Mouse (Mus musculus): ENCODE results near the gene Gm20708. TPM values are rescaled to one million over a fixed set of nuclear protein-coding genes. Genes with fewer than 3 reads are reported as not detected.

Gm20708 gene
- polyA plus RNA-seq, 1 experiment from 2014 or later, result 1.8 TPM

DNA sequence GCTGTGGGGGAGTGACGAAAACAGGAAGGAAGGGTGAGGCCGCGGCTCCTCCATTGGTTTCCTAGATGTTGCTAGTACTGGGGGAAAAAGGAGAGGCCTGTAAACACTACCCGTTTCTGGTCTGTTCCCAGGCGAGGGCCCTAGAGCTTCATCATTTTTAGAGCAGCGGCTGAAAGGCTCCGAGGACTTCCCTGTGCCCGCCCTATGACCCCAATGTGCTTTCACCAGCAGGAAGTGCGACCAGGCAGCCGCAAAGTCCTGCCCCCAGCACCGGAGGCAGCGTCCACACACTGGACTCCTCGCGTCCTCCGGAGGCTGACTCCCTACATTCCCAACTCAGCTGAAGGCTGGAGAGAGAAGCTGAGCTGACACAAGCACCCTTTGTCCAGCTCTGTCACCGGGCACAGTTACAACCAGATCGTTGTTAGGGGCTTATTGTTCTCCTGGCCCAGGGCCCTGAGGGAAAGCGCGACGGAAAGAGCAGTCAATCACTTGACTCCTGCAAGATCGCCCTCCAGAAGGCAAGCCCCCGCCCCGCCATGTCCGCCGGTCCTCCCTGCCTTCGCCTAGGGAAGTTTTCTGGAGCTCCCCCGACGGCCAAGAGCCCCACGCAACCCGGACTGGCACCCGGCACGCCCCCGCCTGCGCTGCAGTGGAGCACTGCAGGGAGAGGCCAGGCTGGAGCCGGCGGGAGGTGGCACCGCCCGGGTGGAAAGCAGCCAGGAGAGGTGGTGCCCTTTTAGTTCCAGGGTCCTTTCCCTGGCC, 29.9 kb upstream of the Gm20708 start:
- H3K4me2 ChIP-seq (ENCODE audit: low read length), result peak overlapping the region; percentile 55
- H3K36me3 ChIP-seq (ENCODE audit: control insufficient read depth, insufficient read depth, low read length), result no peaks in the 10 kb centered on the region
- peak overlapping the region; percentile 53 for H3K9ac ChIP-seq (ENCODE audit: low read depth, low read length)
- H3K27me3 ChIP-seq (replicated peaks; ENCODE audit: control insufficient read depth, insufficient read depth, low read length), result peaks cover 19% of the 10 kb centered on the region
- peak overlapping the region; percentile 33 for H3K4me3 ChIP-seq (ENCODE audit: low read length)
- WGBS, result 8% methylated on average over 38 of the region's 38 CpGs
- H3K27ac ChIP-seq (ENCODE audit: low read depth, low read length), result peak overlapping the region; percentile 51
- no peaks in the 10 kb centered on the region for H3K9me3 ChIP-seq (ENCODE audit: control insufficient read depth, low read length)
- peaks cover 31% of the 10 kb centered on the region for H3K4me1 ChIP-seq (ENCODE audit: control insufficient read depth, insufficient read depth, low read depth, low read length)
- ATAC-seq, result peak; percentile 55; the same call in 1 of the 2 replicates

DNA sequence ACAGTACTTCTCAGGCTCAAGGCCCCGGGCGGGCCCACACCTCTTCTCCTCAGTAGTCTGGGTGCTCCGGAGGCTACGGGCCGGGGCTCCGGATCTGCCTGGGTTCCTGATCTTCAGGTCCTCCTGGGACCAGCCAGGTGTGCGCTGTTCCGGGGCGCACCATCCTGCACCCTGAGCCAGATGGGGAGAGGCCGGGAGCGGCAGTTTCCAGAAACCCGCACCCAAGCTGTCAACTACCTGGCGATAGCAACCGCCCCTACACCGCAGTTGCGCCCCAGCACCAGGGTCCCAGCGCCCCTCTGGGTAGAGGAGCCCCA, 29.3 kb upstream of the Gm20708 start:
- Histone ChIP-seq H3K4me3 (ENCODE audit: low read length) (peak overlapping the region; percentile 33), H3K9me3 (ENCODE audit: control insufficient read depth, low read length) (no peaks in the 10 kb centered on the region), H3K27ac (ENCODE audit: low read depth, low read length) (peak overlapping the region; percentile 51), H3K27me3 (replicated peaks; ENCODE audit: control insufficient read depth, insufficient read depth, low read length) (peaks cover 19% of the 10 kb centered on the region), H3K36me3 (ENCODE audit: control insufficient read depth, insufficient read depth, low read length) (no peaks in the 10 kb centered on the region), H3K9ac (ENCODE audit: low read depth, low read length) (peak overlapping the region; percentile 53), H3K4me1 (ENCODE audit: control insufficient read depth, insufficient read depth, low read depth, low read length) (peaks cover 31% of the 10 kb centered on the region), H3K4me2 (ENCODE audit: low read length) (peak overlapping the region; percentile 55)
- 5% methylated on average over 17 of the region's 17 CpGs for WGBS
- ATAC-seq, result no peak

DNA sequence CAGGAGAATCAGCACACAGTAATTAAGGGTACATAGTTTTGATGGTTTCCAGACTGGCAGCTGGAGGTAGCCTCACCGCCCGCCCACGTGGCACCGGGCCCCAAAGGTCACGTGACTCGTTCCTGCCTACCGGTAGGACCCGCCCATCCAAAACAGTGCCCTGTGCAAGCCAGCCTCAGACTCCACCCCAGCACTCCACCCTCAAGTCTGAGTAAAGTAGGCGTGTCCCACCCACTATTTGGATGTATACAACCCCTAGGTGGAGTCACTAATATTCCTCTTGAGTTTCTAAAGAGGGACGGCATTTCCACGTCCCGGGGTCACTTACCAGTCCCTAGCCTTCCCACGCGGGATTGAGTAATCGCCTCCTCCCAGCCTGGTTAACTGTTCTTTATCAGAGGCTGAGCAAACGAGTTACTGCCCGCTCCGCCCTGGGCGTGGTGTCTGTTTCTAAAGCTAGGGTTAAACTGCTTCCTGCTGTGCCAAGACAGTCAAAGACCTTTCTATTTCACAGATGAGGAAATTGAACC, 28.8 kb upstream of the Gm20708 start:
- Histone ChIP-seq H3K4me3 (ENCODE audit: low read length) (peak overlapping the region; percentile 33), H3K36me3 (ENCODE audit: control insufficient read depth, insufficient read depth, low read length) (no peaks in the 10 kb centered on the region), H3K9me3 (ENCODE audit: control insufficient read depth, low read length) (no peaks in the 10 kb centered on the region), H3K27ac (ENCODE audit: low read depth, low read length) (peak overlapping the region; percentile 51; the same call in 1 of the 2 replicates), H3K4me2 (ENCODE audit: low read length) (peak overlapping the region; percentile 55), H3K27me3 (replicated peaks; ENCODE audit: control insufficient read depth, insufficient read depth, low read length) (peaks cover 19% of the 10 kb centered on the region), H3K4me1 (ENCODE audit: control insufficient read depth, insufficient read depth, low read depth, low read length) (peaks cover 31% of the 10 kb centered on the region), H3K9ac (ENCODE audit: low read depth, low read length) (peak overlapping the region; percentile 53)
- WGBS, result 3% methylated on average over 19 of the region's 19 CpGs
- no peak for ATAC-seq

DNA sequence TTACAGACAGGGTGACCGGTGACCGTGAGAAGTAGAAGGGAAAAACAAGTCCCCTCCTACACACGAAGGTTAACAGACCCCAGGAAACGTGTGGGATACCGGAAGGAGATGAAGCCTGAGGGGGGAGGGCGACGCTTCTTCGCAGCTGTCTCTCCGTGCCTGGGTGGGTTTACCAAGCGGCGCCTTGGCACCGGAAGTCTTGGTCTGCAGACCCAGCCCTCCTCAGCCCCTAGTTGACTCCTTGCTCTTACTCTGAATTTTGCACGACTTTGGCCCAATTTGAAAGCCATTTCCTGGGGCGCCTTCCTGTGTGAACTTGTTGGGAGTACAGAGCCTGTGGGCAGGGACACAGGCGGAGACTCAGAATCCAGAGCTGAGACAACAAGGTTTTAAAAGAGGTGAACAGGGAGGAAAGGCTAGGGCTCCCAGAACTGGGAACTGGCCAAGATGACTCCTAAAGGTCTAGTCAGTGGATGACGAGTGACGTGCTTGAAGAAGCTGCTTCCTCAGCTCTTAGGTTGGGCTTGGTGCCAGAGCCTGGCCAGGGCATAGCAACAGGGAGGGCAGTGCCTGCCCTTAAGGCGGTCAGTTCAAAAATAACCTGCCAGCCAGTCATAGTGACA, 28.2 kb upstream of the Gm20708 start:
- Histone ChIP-seq H3K4me2 (ENCODE audit: low read length) (peak overlapping the region; percentile 55), H3K9ac (ENCODE audit: low read depth, low read length) (no peak overlapping the region), H3K4me1 (ENCODE audit: control insufficient read depth, insufficient read depth, low read depth, low read length) (peaks cover 31% of the 10 kb centered on the region), H3K9me3 (ENCODE audit: control insufficient read depth, low read length) (no peaks in the 10 kb centered on the region), H3K4me3 (ENCODE audit: low read length) (no peak overlapping the region), H3K27me3 (replicated peaks; ENCODE audit: control insufficient read depth, insufficient read depth, low read length) (peaks cover 19% of the 10 kb centered on the region), H3K27ac (ENCODE audit: low read depth, low read length) (peak overlapping the region; percentile 44; the same call in 1 of the 2 replicates), H3K36me3 (ENCODE audit: control insufficient read depth, insufficient read depth, low read length) (no peaks in the 10 kb centered on the region)
- 22% methylated on average over 18 of the region's 18 CpGs for WGBS
- ATAC-seq, result no peak

DNA sequence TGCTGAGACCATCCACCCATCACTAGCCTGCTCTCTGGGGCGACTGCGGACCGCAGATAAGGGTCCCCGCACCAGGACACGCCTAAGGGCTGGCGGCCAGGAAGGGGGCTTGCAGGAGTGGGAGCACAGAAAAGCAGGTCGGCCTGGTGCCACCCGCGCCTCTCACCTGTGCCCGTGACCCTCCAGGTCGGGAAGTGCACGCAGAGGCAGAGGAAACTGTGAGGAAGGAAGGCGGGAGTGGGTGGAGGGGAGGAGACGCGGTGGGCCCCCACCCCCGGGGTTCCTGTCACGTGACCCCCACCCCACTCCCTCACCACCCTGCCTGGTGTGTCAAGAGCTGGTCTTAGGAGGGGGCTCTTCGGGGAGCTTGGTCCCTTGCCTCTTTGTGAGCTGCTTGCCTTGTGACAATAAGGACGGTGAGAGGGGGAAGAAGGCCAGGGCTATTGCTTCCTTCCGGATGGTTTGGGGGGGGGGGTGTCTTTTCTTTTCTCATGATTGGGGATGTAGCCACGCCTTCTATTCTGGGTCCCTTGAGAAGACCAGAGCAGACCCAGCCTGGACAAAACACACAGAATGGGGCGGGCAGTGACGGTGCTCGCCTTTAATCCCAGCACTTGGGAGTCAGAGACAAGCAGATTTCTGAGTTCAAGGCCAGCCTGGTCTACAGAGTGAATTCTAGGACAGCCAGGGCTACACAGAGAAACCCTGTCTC, 27.3 kb upstream of the Gm20708 start, which contains the start of the genes Tmc8 and Tmc6:
Gene Tmc8, plus strand, starts transcription at position 84 of the 712 bp plus-strand sequence.
Gene Tmc6, minus strand, starts transcription at position 206 of the 712 bp plus-strand sequence.
- 43% methylated on average over 24 of the region's 24 CpGs for whole genome bisulfite sequencing
- Histone ChIP-seq H3K27ac (ENCODE audit: low read depth, low read length) (peak within 1 kb of the TSS; percentile 44; the same call in 1 of the 2 replicates), H3K27me3 (replicated peaks; ENCODE audit: control insufficient read depth, insufficient read depth, low read length) (peaks cover 19% of the 10 kb centered on the region), H3K4me3 (ENCODE audit: low read length) (peak within 1 kb of the TSS; percentile 33), H3K4me1 (ENCODE audit: control insufficient read depth, insufficient read depth, low read depth, low read length) (peaks cover 31% of the 10 kb centered on the region), H3K36me3 (ENCODE audit: control insufficient read depth, insufficient read depth, low read length) (no peaks in the 10 kb centered on the region), H3K9ac (ENCODE audit: low read depth, low read length) (peak within 1 kb of the TSS; percentile 55), H3K9me3 (ENCODE audit: control insufficient read depth, low read length) (no peaks in the 10 kb centered on the region), H3K4me2 (ENCODE audit: low read length) (peak within 1 kb of the TSS; percentile 55)
- no peak for ATAC-seq

DNA sequence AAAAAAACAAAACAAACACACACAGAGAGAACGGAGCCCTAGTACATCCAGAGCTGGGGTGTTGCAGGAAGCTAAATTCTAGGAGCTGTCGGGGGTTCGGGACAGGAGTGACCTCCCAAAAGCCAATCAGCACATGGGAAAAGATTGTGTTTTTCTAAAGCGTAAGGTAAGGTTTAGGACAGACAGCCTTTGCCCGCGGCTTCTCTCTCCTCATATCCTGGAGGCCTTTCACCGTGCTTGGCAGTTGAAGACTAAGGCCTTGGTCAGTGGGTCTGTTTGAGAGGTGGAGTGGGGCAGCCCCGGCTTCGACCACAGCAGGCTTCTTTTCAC, 26.8 kb upstream of the Gm20708 start:
- Histone ChIP-seq H3K9ac (ENCODE audit: low read depth, low read length) (peak overlapping the region; percentile 55), H3K9me3 (ENCODE audit: control insufficient read depth, low read length) (no peaks in the 10 kb centered on the region), H3K27me3 (replicated peaks; ENCODE audit: control insufficient read depth, insufficient read depth, low read length) (peaks cover 19% of the 10 kb centered on the region), H3K36me3 (ENCODE audit: control insufficient read depth, insufficient read depth, low read length) (no peaks in the 10 kb centered on the region), H3K4me3 (ENCODE audit: low read length) (peak overlapping the region; percentile 23), H3K27ac (ENCODE audit: low read depth, low read length) (no peak overlapping the region), H3K4me2 (ENCODE audit: low read length) (peak overlapping the region; percentile 52), H3K4me1 (ENCODE audit: control insufficient read depth, insufficient read depth, low read depth, low read length) (peaks cover 31% of the 10 kb centered on the region)
- no peak for ATAC-seq
- WGBS, result 65% methylated on average over 9 of the region's 9 CpGs

DNA sequence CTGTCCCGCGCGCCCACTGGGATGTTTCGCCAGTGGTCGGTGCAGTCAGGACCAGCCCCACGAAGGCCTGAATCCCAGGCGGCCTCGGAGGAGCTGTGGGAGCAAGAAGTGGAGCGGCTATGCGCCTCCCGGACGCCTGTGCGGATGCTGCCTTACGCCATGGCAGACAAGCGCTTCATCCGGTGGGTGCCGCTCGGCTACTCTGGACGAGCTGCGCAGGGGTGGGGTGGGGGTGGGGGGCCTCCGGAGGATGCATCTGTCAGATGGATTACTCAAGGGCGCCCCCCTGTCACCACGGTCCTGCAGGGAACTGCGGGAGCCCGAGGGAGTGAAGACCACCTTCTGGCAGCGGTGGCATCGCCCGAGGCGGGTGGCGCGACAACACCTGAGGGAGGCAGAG, 26.4 kb upstream of the Gm20708 start:
- no peak overlapping the region for H3K27ac ChIP-seq (ENCODE audit: low read depth, low read length)
- no peaks in the 10 kb centered on the region for H3K9me3 ChIP-seq (ENCODE audit: control insufficient read depth, low read length)
- 4% methylated on average over 25 of the region's 31 CpGs for WGBS
- 0 out of 2 replicates have a peak, but pooled peaks have one; percentile 15 for ATAC-seq
- H3K36me3 ChIP-seq (ENCODE audit: control insufficient read depth, insufficient read depth, low read length), result no peaks in the 10 kb centered on the region
- peaks cover 19% of the 10 kb centered on the region for H3K27me3 ChIP-seq (replicated peaks; ENCODE audit: control insufficient read depth, insufficient read depth, low read length)
- H3K4me2 ChIP-seq (ENCODE audit: low read length), result peak overlapping the region; percentile 52
- H3K9ac ChIP-seq (ENCODE audit: low read depth, low read length), result peak overlapping the region; percentile 55
- H3K4me3 ChIP-seq (ENCODE audit: low read length), result peak overlapping the region; percentile 23
- peaks cover 31% of the 10 kb centered on the region for H3K4me1 ChIP-seq (ENCODE audit: control insufficient read depth, insufficient read depth, low read depth, low read length)

DNA sequence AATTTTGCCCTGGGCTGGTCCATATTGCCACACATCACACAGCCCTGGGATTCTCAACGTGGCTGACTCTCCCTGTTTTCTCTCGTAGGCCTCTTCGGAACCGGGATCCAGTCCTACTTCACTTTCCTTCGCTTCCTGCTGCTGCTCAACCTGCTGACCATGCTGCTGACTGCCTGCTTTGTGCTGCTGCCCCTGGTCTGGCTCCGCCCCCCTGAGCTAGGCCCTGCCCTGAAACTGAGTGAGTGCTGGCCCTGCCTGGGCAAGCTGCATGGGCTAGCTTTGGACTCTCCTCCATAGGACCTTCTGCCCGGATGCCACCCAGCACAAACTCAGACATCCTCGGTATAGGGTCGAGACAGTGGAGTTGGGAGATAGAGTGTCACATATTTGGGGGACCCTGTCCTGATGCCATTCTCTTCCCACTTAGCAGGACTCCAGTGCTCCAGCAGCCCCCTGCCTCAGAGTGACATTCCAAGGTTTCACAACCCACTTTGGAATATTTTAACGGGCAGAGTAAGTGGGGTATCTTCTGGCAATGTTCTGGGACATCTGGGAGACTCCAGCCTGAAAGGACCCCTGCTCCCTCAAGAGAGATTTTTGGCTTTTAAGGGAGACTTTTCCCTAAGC, 25.7 kb upstream of the Gm20708 start:
- 44% methylated on average over 10 of the region's 10 CpGs for WGBS
- Histone ChIP-seq H3K4me3 (ENCODE audit: low read length) (no peak overlapping the region), H3K4me1 (ENCODE audit: control insufficient read depth, insufficient read depth, low read depth, low read length) (peaks cover 31% of the 10 kb centered on the region), H3K9ac (ENCODE audit: low read depth, low read length) (peak overlapping the region; percentile 55; the same call in 1 of the 2 replicates), H3K27ac (ENCODE audit: low read depth, low read length) (no peak overlapping the region; the same call in 1 of the 2 replicates), H3K27me3 (replicated peaks; ENCODE audit: control insufficient read depth, insufficient read depth, low read length) (peaks cover 19% of the 10 kb centered on the region), H3K4me2 (ENCODE audit: low read length) (peak overlapping the region; percentile 52; the same call in 1 of the 2 replicates), H3K36me3 (ENCODE audit: control insufficient read depth, insufficient read depth, low read length) (no peaks in the 10 kb centered on the region), H3K9me3 (ENCODE audit: control insufficient read depth, low read length) (no peaks in the 10 kb centered on the region)
- ATAC-seq, result no peak
